Mouse (Mus musculus): ENCODE results near the gene Hnrnpa0.

GRCm38 (mm10) chr13:58147760-58148159 is 19.4 kb upstream of the Hnrnpa0 start:
- TF ChIP-seq POLR2A (IDR thresholded peaks at IDR 0.05; ENCODE audit: insufficient read length, low read depth): no peak
- no peak for TF ChIP-seq MAX (IDR thresholded peaks at IDR 0.05; ENCODE audit: low read depth)
- no peak for TF ChIP-seq TCF3 (IDR thresholded peaks at IDR 0.05; ENCODE audit: insufficient read length, low read depth)
- no peak for TF ChIP-seq TCF12 (IDR thresholded peaks at IDR 0.05; ENCODE audit: insufficient read depth, poor library complexity, severe bottlenecking)
- no peak for TF ChIP-seq MYOD1 (IDR thresholded peaks at IDR 0.05; ENCODE audit: control insufficient read depth in 1 of 3, insufficient read length in 2 of 3, low read depth in 2 of 3)
- no peak for TF ChIP-seq USF1 (IDR thresholded peaks at IDR 0.05; ENCODE audit: low read depth)
- TF ChIP-seq POLR2AphosphoS2 (IDR thresholded peaks at IDR 0.05; ENCODE audit: insufficient read length, low read depth): no peak
- TF ChIP-seq SRF (IDR thresholded peaks at IDR 0.05; ENCODE audit: control insufficient read depth, insufficient read length, low read depth): no peak
- TF ChIP-seq CEBPB (IDR thresholded peaks at IDR 0.05; ENCODE audit: insufficient read depth, poor library complexity, severe bottlenecking): no peak
